Mouse (Mus musculus) liver, postnatal 0 days (tissue): Measurements from ENCODE around the gene Slc19a1.

ENCODE experiments used
- CTCF ChIP-seq: sonication (generic); IDR thresholded peaks from 2 replicates; pipeline ENCODE4 v1.5.1; 2016; ENCODE audit warnings: antibody characterized with exemption, low read depth
- EP300 ChIP-seq: IDR thresholded peaks from 2 replicates; pipeline ENCODE4 v1.6.1; 2016; ENCODE audit warnings: antibody characterized with exemption, low read depth, mild to moderate bottlenecking

DNA sequence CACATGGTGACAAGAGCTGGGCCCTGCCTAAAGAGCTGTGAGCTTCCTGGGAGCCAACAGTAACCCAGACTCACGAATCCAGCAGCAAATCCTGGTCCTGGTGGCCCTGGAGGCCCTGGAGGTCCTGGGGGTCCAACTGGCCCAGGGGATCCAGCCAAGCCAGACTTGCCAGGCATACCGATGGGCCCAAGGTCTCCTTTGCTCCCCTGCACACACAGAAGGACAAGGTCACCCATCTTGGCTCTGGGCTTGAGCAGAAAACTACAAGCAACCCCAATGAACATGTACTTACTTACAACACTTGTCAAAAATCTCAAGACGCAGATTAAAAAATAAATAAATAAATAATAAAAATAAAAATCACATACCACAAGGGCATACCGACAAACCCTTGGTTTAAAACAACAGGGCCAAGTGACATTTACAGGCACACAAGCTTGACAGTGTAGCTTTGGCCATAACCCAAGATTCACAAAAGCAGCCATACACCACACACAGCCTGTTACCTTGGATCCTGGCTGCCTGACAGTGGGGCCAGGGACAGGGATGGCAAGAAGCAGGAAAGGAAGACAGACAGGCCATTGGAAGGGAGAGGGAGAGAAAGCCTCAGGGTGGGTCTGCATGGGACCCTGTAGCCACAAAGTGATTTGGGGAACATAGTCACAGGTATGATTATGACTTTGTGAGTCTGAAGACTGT is 42.4 kb downstream of the Slc19a1 start:
- TF ChIP-seq CTCF (no peak), EP300 (no peak)
